ENCODE assay signal across 20 mouse cellular contexts in the genomic region with DNA sequence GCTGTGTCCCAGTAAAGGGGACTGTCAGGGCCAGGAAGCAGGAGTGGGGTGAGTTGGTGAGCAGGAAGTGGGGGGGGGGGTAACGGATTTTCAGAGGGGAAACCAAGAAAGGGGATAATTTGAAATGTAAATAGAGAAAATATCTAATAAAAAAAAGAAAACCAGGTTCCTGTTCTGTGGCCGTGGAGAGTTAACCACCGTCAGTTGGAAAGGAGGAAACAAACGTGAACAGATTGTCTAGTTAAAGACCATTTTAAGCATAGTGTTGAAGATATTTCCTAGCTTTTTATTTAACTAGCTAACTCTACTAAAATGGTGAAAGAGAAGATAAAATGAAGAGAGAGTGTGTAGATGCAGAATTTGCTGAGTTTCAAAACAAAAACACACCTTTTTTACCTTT.
DNase-seq lines count a peak whose midpoint lies in the region; ATAC-seq and TF ChIP-seq lines count a peak whose summit lies in the region.
"Had no signal": no experiment of that assay in that cellular context is flagged by ENCODE, and none has a peak within 500 bp of the region (broad histone marks: within the 10 kb centered on the region; RNA-seq: fewer than 3 reads in every experiment).

No protein-coding gene starts in this region.

- H3K9ac ChIP-seq in midbrain, embryonic 15.5 days = no peak overlapping the region
- no peak overlapping the region for H3K9ac ChIP-seq in stomach, postnatal 0 days (ENCODE audit: low read length)
- H3K9ac ChIP-seq: embryonic facial prominence, embryonic 12.5 days; forebrain, embryonic 13.5 days; forebrain, embryonic 15.5 days; forebrain, postnatal 0 days had no signal

- H3K27me3 ChIP-seq in midbrain, embryonic 10.5 days (ENCODE audit: low read depth, poor library complexity, severe bottlenecking) = no peaks in the 10 kb centered on the region
- no peaks in the 10 kb centered on the region for H3K27me3 ChIP-seq in midbrain, embryonic 15.5 days (replicated peaks)
- no peaks in the 10 kb centered on the region for H3K27me3 ChIP-seq in heart, embryonic 10.5 days (ENCODE audit: insufficient read depth, poor library complexity, severe bottlenecking)
- no peaks in the 10 kb centered on the region for H3K27me3 ChIP-seq in stomach, postnatal 0 days (ENCODE audit: control insufficient read depth, insufficient read depth, low read length)
- H3K27me3 ChIP-seq: embryonic facial prominence, embryonic 12.5 days; forebrain, embryonic 13.5 days; forebrain, embryonic 15.5 days had no signal

- peaks cover 9% of the 10 kb centered on the region; the same call in 1 of the 2 replicates for H3K4me1 ChIP-seq in midbrain, embryonic 10.5 days
- no peaks in the 10 kb centered on the region for H3K4me1 ChIP-seq in midbrain, embryonic 15.5 days
- no peaks in the 10 kb centered on the region for H3K4me1 ChIP-seq in heart, embryonic 10.5 days
- H3K4me1 ChIP-seq in stomach, postnatal 0 days (replicated peaks; ENCODE audit: control insufficient read depth, insufficient read depth) = no peaks in the 10 kb centered on the region
- H3K4me1 ChIP-seq: embryonic facial prominence, embryonic 10.5 days; embryonic facial prominence, embryonic 12.5 days; forebrain, embryonic 15.5 days had no signal

- no peak for ATAC-seq in midbrain, embryonic 15.5 days (replicated peaks)
- ATAC-seq in granulocyte monocyte progenitor cell, adult 5-6 weeks (replicated peaks; ENCODE audit: poor library complexity, severe bottlenecking) = peak; percentile 50
- peak; percentile 75 for ATAC-seq in megakaryocyte progenitor cell, adult 5-6 weeks (replicated peaks; ENCODE audit: poor library complexity)
- ATAC-seq in stomach, postnatal 0 days (ENCODE audit: low FRiP score, low TSS enrichment) = no peak
- ATAC-seq: forebrain, embryonic 13.5 days; forebrain, embryonic 15.5 days; forebrain, postnatal 0 days had no signal

- no peak for TF ChIP-seq EP300 in stomach, postnatal 0 days (optimal IDR thresholded peaks at IDR 0.05)

- H3K4me2 ChIP-seq in midbrain, embryonic 15.5 days = no peak overlapping the region
- no peak overlapping the region for H3K4me2 ChIP-seq in stomach, postnatal 0 days (replicated peaks; ENCODE audit: low read depth)
- H3K4me2 ChIP-seq: embryonic facial prominence, embryonic 12.5 days; forebrain, embryonic 13.5 days; forebrain, embryonic 15.5 days had no signal

- no peak overlapping the region for H3K4me3 ChIP-seq in midbrain, embryonic 10.5 days
- H3K4me3 ChIP-seq in midbrain, embryonic 15.5 days = no peak overlapping the region
- no peak overlapping the region for H3K4me3 ChIP-seq in heart, embryonic 10.5 days
- no peak overlapping the region for H3K4me3 ChIP-seq in stomach, postnatal 0 days (ENCODE audit: low read depth, low read length)
- H3K4me3 ChIP-seq: embryonic facial prominence, embryonic 10.5 days; embryonic facial prominence, embryonic 12.5 days; forebrain, embryonic 13.5 days; forebrain, embryonic 15.5 days had no signal

- 85% methylated on average over 4 of the region's 4 CpGs for WGBS in midbrain, embryonic 10.5 days
- WGBS in midbrain, embryonic 15.5 days = 69% methylated on average over 4 of the region's 4 CpGs
- 66% methylated on average over 4 of the region's 4 CpGs for WGBS in heart, embryonic 10.5 days
- WGBS in stomach, postnatal 0 days = 66% methylated on average over 4 of the region's 4 CpGs

- no peak for DNase-seq in midbrain, embryonic 10.5 days (ENCODE audit: low spot score)
- no peak for DNase-seq in heart, embryonic 10.5 days (ENCODE audit: low spot score)
- DNase-seq in stomach, postnatal 0 days (ENCODE audit: low spot score) = no peak
- DNase-seq: adrenal gland, adult 2 months; adrenal gland, postnatal 10 days; adrenal gland, postnatal 25 days; cerebellum, adult 11 months; cerebellum, adult 18-20 months; cerebellum, adult 8-10 months; cerebellum, adult 9-11 months; cerebellum, postnatal 14 days; cerebellum, postnatal 36 days; forebrain, postnatal 0 days had no signal

- H3K9me3 ChIP-seq in midbrain, embryonic 10.5 days (replicated peaks) = no peaks in the 10 kb centered on the region
- H3K9me3 ChIP-seq in midbrain, embryonic 15.5 days = no peaks in the 10 kb centered on the region
- no peaks in the 10 kb centered on the region for H3K9me3 ChIP-seq in heart, embryonic 10.5 days
- H3K9me3 ChIP-seq in stomach, postnatal 0 days (ENCODE audit: control insufficient read depth, low read length) = no peaks in the 10 kb centered on the region
- H3K9me3 ChIP-seq: embryonic facial prominence, embryonic 10.5 days; embryonic facial prominence, embryonic 12.5 days; forebrain, embryonic 13.5 days; forebrain, embryonic 15.5 days had no signal

- 0 out of 2 replicates have a peak overlapping the region, but pooled peaks have one; percentile 28 for H3K27ac ChIP-seq in midbrain, embryonic 10.5 days (replicated peaks)
- H3K27ac ChIP-seq in midbrain, embryonic 15.5 days = no peak overlapping the region
- H3K27ac ChIP-seq in heart, embryonic 10.5 days = no peak overlapping the region
- H3K27ac ChIP-seq in stomach, postnatal 0 days (replicated peaks) = no peak overlapping the region
- H3K27ac ChIP-seq: embryonic facial prominence, embryonic 10.5 days; embryonic facial prominence, embryonic 12.5 days; forebrain, embryonic 13.5 days; forebrain, embryonic 15.5 days had no signal

- no peak for TF ChIP-seq CTCF in stomach, postnatal 0 days (IDR thresholded peaks at IDR 0.05; ENCODE audit: low read depth)

- H3K36me3 ChIP-seq in midbrain, embryonic 10.5 days = no peaks in the 10 kb centered on the region
- no peaks in the 10 kb centered on the region for H3K36me3 ChIP-seq in midbrain, embryonic 15.5 days (replicated peaks)
- H3K36me3 ChIP-seq in heart, embryonic 10.5 days = no peaks in the 10 kb centered on the region
- no peaks in the 10 kb centered on the region for H3K36me3 ChIP-seq in stomach, postnatal 0 days (ENCODE audit: control insufficient read depth, insufficient read depth, low read length)
- H3K36me3 ChIP-seq: embryonic facial prominence, embryonic 10.5 days; embryonic facial prominence, embryonic 12.5 days; forebrain, embryonic 15.5 days had no signal

Comparison
In these comparisons a context has a peak if more than half of its experiments do, and no peak if none do; other contexts are left out.
1. ATAC-seq: peak in granulocyte monocyte progenitor cell, adult 5-6 weeks (single experiment) and megakaryocyte progenitor cell, adult 5-6 weeks (single experiment); none in midbrain, embryonic 15.5 days (single experiment) and stomach, postnatal 0 days (single experiment).